Mouse (Mus musculus): ENCODE measurements around the gene Gm10570.

- TF ChIP-seq CTCF (IDR thresholded peaks at IDR 0.05; ENCODE audit: borderline replicate concordance, insufficient read depth, low read depth, low read length) (no peak), POLR2A (IDR thresholded peaks at IDR 0.05; ENCODE audit: borderline replicate concordance, insufficient read depth, low read length) (no peak)
These were observed 34.0 kb downstream of the Gm10570 start for GRCm38 (mm10) chr4:130274346-130275015.
